Mouse (Mus musculus) stomach, postnatal 0 days (tissue): ENCODE data around the gene Clic4. TPM values are rescaled to one million over a fixed set of nuclear protein-coding genes. Genes with fewer than 3 reads are reported as not detected.
"Not testable (repeated sequence)": the region's sequence is repeated elsewhere in the genome, so short reads cannot be mapped to it uniquely, and the experiment has no call there.

Source experiments
- ATAC-seq: fragments of 200-750 bp; cut with Nextera tagmentation; 2 replicates; pipeline ENCODE4 v1.8.0; 2017; ENCODE audit not compliant: low FRiP score, low TSS enrichment
- DNase-seq: peaks from one replicate; pipeline ENCODE4 v3.0.0-alpha.2; 2016; ENCODE audit warnings: low spot score
- H3K27ac ChIP-seq: fragments of 300-500 bp; sonication (generic); replicated peaks from 2 replicates; pipeline ENCODE4 v1.5.1; 2014; ENCODE audit warnings: mild to moderate bottlenecking, control low read depth
- H3K27me3 ChIP-seq: fragments of 300-500 bp; sonication (generic); 2 replicates; pipeline ENCODE4 v1.6.1; 2014; ENCODE audit warnings: low read length; ENCODE audit not compliant: control insufficient read depth, insufficient read depth
- H3K36me3 ChIP-seq: fragments of 300-500 bp; sonication (generic); 2 replicates; pipeline ENCODE4 v1.6.1; 2014; ENCODE audit warnings: low read length, mixed read lengths; ENCODE audit not compliant: control insufficient read depth, insufficient read depth
- H3K4me1 ChIP-seq: fragments of 300-500 bp; sonication (generic); replicated peaks from 2 replicates; pipeline ENCODE4 v1.6.1; 2014; ENCODE audit warnings: antibody characterized with exemption; ENCODE audit not compliant: control insufficient read depth, insufficient read depth
- H3K4me2 ChIP-seq: fragments of 300-500 bp; sonication (generic); replicated peaks from 2 replicates; pipeline ENCODE4 v1.6.1; 2014; ENCODE audit warnings: low read depth, mild to moderate bottlenecking, control low read depth, moderate library complexity
- H3K4me3 ChIP-seq: fragments of 300-500 bp; sonication (generic); 2 replicates; pipeline ENCODE4 v1.5.1; 2014; ENCODE audit warnings: low read depth, low read length, control low read depth
- H3K9ac ChIP-seq: fragments of 300-500 bp; sonication (generic); 2 replicates; pipeline ENCODE4 v1.6.1; 2014; ENCODE audit warnings: mild to moderate bottlenecking, low read length, control low read depth, mixed read lengths
- H3K9me3 ChIP-seq: fragments of 300-500 bp; sonication (generic); 2 replicates; pipeline ENCODE4 v1.6.1; 2016; ENCODE audit warnings: low read length; ENCODE audit not compliant: control insufficient read depth
- CTCF ChIP-seq: IDR thresholded peaks from 2 replicates; pipeline ENCODE4 v1.5.1; 2016; ENCODE audit warnings: antibody characterized with exemption, low read depth, mild to moderate bottlenecking, moderate library complexity
- EP300 ChIP-seq: optimal IDR thresholded peaks from 2 replicates; pipeline ENCODE3; 2016; ENCODE audit warnings: antibody characterized with exemption
- WGBS: fragments of 180-500 bp; shearing (Covaris S2); extraction: QIAGEN DNeasy Blood & Tissue Kit; methylation state at CpG from one replicate; pipeline ENCODE4 v1.1.7; 2014; 5-methylcytosine and 5-hydroxymethylcytosine counted together
- polyA plus RNA-seq: library from polyadenylated mRNA; unstranded; fragments of >200 nt; fragmentation: Nextera tagmentation; extraction: Ambion mirVana; gene quantifications from 2 replicates; pipeline ENCODE4 v1.2.1, GENCODE M21; 2015

Clic4 gene
- polyA plus RNA-seq, 1 experiment from 2014 or later: 73.6 TPM

GRCm38 (mm10) chr4:135192841-135193240, 79.8 kb downstream of the Clic4 start:
- TF ChIP-seq CTCF: no peak
- no peak for TF ChIP-seq EP300
- WGBS: 73% methylated on average over 5 of the region's 5 CpGs
- no peak for ATAC-seq
- H3K9me3 ChIP-seq: no peaks in the 10 kb centered on the region
- no peaks in the 10 kb centered on the region for H3K27me3 ChIP-seq
- no peak overlapping the region for H3K4me3 ChIP-seq
- no peaks in the 10 kb centered on the region for H3K36me3 ChIP-seq
- H3K4me2 ChIP-seq: no peak overlapping the region
- H3K9ac ChIP-seq: no peak overlapping the region
- DNase-seq: no peak
- H3K27ac ChIP-seq: no peak overlapping the region
- H3K4me1 ChIP-seq: no peaks in the 10 kb centered on the region

DNA sequence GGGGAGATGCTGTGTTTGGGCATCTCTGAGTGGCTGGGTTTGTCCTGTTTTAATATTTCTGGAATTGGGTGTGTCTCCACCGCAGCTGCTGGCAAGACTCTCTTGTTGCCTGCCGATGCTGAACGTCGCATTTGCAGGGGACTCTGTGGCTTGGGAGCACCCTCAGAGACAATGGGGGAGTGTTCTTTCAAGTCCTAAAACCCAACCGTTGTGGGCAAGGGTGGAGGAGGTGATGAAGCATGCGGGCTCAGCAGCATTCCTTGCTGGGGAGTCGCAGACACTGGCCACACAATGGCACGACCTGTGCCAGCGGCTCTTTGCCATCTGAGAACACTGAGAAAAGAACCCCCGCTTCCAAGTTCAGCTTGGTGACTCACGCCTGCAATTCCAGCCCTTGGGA, 81.0 kb downstream of the Clic4 start:
- Histone ChIP-seq H3K4me2 (no peak overlapping the region), H3K36me3 (no peaks in the 10 kb centered on the region), H3K9me3 (no peaks in the 10 kb centered on the region), H3K4me3 (no peak overlapping the region), H3K27me3 (no peaks in the 10 kb centered on the region), H3K27ac (no peak overlapping the region), H3K4me1 (no peaks in the 10 kb centered on the region), H3K9ac (no peak overlapping the region)
- TF ChIP-seq EP300: no peak
- TF ChIP-seq CTCF: no peak
- 67% methylated on average over 11 of the region's 11 CpGs for WGBS
- ATAC-seq (no peak), DNase-seq (no peak)

GRCm38 (mm10) chr4:135191185-135191584, 81.4 kb downstream of the Clic4 start:
- H3K9ac ChIP-seq: no peak overlapping the region
- no peak for ATAC-seq
- no peak overlapping the region for H3K27ac ChIP-seq
- H3K4me1 ChIP-seq: no peaks in the 10 kb centered on the region
- DNase-seq: no peak
- no peaks in the 10 kb centered on the region for H3K27me3 ChIP-seq
- no peak overlapping the region for H3K4me2 ChIP-seq
- no peak for TF ChIP-seq CTCF
- TF ChIP-seq EP300: no peak
- H3K36me3 ChIP-seq: no peaks in the 10 kb centered on the region
- 70% methylated on average over 1 of the region's 1 CpGs for WGBS
- H3K4me3 ChIP-seq: no peak overlapping the region
- H3K9me3 ChIP-seq: no peaks in the 10 kb centered on the region

DNA sequence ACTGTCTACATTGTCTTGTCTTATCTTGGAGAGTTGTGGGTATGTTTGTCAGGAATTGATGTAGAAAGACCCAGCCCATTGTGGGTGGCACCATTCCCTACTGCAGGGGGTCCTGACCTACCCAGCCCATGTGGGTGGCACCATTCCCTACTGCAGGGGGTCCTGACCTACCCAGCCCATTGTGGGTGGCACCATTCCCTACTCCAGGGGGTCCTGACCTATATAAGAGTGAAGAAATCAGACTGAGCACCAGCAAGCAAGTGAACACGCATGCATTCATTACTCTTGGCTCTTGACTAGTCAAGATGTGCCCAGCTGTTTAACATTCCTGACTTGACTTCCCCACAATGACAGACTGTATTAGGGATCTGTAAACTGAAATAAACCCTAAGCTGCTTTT, 82.2 kb downstream of the Clic4 start:
- H3K4me3 ChIP-seq: no peak overlapping the region
- TF ChIP-seq EP300: no peak
- no peak for TF ChIP-seq CTCF

DNA sequence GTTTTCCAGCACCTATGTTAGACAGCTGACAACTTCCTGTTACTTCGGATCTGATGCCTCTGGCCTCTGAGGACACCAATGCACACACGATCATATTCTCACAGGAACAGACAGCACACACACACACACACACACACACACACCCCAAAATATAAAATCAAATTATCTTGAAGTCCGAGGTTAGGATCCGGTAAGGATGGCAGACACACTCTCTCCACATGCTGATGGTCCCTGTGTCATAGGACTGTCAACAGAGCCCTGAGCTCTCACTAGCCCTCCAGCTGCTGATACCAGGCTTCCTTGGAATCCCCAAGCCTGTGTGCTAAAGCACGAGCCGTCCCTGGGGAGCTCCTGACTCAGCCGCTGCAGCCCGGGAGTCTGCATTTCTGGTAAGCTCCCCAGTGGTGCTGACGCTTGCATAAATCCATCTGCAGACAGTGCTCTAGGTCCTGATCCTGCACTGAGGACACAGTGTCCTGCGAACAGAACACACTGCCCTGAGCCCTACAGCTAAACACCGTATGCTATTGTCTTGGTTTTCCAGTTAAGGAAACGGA, 83.1 kb downstream of the Clic4 start:
- Histone ChIP-seq H3K4me1 (no peaks in the 10 kb centered on the region), H3K27me3 (no peaks in the 10 kb centered on the region), H3K36me3 (no peaks in the 10 kb centered on the region), H3K4me3 (no peak overlapping the region), H3K9ac (no peak overlapping the region), H3K9me3 (no peaks in the 10 kb centered on the region), H3K4me2 (no peak overlapping the region), H3K27ac (no peak overlapping the region)
- 79% methylated on average over 12 of the region's 12 CpGs for WGBS
- ATAC-seq (no peak), DNase-seq (no peak)
- no peak for TF ChIP-seq CTCF
- no peak for TF ChIP-seq EP300

More for the DNA sequence above, 82.2 kb downstream of the Clic4 start:
- Histone ChIP-seq H3K27me3 (no peaks in the 10 kb centered on the region), H3K27ac (no peak overlapping the region), H3K4me1 (no peaks in the 10 kb centered on the region), H3K4me2 (no peak overlapping the region), H3K9ac (no peak overlapping the region), H3K9me3 (no peaks in the 10 kb centered on the region), H3K36me3 (no peaks in the 10 kb centered on the region)
- ATAC-seq (no peak), DNase-seq (no peak)
- 86% methylated on average over 1 of the region's 1 CpGs for WGBS

GRCm38 (mm10) chr4:135184277-135184676, 88.3 kb downstream of the Clic4 start:
- H3K36me3 ChIP-seq, H3K27me3 ChIP-seq, H3K4me1 ChIP-seq, H3K4me2 ChIP-seq, H3K27ac ChIP-seq, H3K9ac ChIP-seq, DNase-seq, H3K4me3 ChIP-seq, H3K9me3 ChIP-seq, ATAC-seq: not testable (repeated sequence)
- 95% methylated on average over 5 of the region's 13 CpGs for WGBS
